Mouse (Mus musculus) kidney, adult 2 months (tissue): ENCODE results near the gene Tex33.

Experiments used
- CTCF ChIP-seq: fragments of 200-500 bp; conservative IDR thresholded peaks from 2 replicates; pipeline ENCODE4 v1.5.1; 2011; ENCODE audit warnings: low read depth, mild to moderate bottlenecking, control low read depth, low read length, moderate library complexity, mixed read lengths; ENCODE audit not compliant: insufficient read depth, insufficient read length
- POLR2A ChIP-seq: fragments of 200-500 bp; IDR thresholded peaks from one replicate; pipeline ENCODE4 v1.6.1; 2011; ENCODE audit warnings: low read depth, low read length, control low read depth

DNA sequence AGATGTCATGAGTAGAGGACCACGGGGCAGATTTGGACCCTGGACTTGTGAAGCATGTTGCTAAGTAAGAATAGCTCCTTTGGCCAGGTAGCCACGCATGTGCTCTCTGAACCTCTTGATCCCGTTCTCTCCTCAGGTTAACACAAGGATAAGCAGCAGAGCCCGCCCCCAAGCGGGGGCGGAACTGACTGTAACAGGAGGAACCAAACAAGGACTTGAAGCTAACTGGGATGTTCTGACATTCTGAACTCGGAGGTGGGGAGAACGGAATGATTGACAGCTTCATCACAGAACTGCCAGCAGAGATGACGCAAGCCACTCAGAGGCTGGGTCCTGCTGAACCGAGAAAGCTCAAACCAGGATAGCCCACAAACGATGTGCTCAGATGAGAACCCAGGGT is 28.8 kb upstream of the Tex33 start:
- TF ChIP-seq POLR2A, result no peak
- TF ChIP-seq CTCF, result 0 out of 2 replicates have a peak, but pooled peaks have one; percentile 11
